Mouse (Mus musculus): Measurements from ENCODE around the gene Fsd1l. TPM values are rescaled to one million over a fixed set of nuclear protein-coding genes. Genes with fewer than 3 reads are reported as not detected.

Gene Fsd1l
- polyA plus RNA-seq, 1 experiment from 2014 or later: 5.4 TPM

DNA sequence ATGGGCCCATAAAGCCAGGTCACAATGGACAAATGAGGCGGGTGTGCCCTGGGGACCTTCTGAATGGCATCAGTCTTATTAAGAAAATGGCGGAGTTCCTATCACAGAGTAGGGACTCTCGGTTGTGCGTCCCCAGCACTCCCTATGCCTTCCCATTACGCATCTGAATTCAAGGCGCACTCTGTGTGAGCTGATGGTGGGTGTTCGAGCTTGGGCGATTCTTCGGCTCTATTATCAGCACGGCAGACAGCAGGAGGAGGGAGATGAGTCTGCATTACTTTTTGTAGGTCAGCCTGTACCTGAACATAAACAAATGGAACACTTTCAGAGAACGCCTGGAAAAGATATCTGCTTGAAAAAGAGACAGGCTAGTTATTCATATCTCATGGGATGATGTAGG, 39.7 kb upstream of the Fsd1l start:
- Histone ChIP-seq H3K9me3 (ENCODE audit: control insufficient read depth) (no peaks in the 10 kb centered on the region), H3K4me2 (replicated peaks; ENCODE audit: low read depth) (no peak overlapping the region), H3K27ac (ENCODE audit: low read depth, low read length) (no peak overlapping the region), H3K4me3 (ENCODE audit: low read depth, low read length) (no peak overlapping the region), H3K36me3 (ENCODE audit: control insufficient read depth, insufficient read depth) (no peaks in the 10 kb centered on the region), H3K9ac (ENCODE audit: low read depth, low read length) (no peak overlapping the region), H3K27me3 (replicated peaks; ENCODE audit: control insufficient read depth, insufficient read depth, low read length) (no peaks in the 10 kb centered on the region), H3K4me1 (replicated peaks; ENCODE audit: control insufficient read depth, insufficient read depth, low read length) (peaks cover 6% of the 10 kb centered on the region)
- WGBS: 85% methylated on average over 11 of the region's 11 CpGs
- ATAC-seq: no peak
- no peak for TF ChIP-seq CTCF (IDR thresholded peaks at IDR 0.05; ENCODE audit: low read depth)

DNA sequence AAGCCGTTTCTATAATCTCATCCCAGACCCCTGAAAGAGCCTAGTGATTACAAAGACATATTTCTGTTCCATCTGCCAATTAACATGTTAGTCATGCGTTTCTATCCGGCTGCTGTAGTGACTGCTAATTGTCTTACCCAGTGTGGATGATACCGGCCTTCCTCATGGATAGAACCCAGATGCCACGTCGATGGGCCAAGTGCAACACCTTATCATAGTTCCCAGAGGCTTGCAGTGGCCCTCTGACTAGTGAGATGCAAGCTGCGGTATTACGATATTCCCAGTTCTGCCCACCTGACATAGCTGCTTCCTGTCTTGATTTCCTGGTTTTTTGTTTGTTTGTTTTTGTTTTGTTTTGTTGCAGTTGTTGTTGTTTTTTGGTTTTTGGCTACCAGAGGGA, 39.3 kb upstream of the Fsd1l start:
- peaks cover 6% of the 10 kb centered on the region for H3K4me1 ChIP-seq (replicated peaks; ENCODE audit: control insufficient read depth, insufficient read depth, low read length)
- ATAC-seq: no peak
- H3K27ac ChIP-seq (ENCODE audit: low read depth, low read length): no peak overlapping the region; the same call in 1 of the 2 replicates
- WGBS: 76% methylated on average over 8 of the region's 8 CpGs
- no peaks in the 10 kb centered on the region for H3K36me3 ChIP-seq (ENCODE audit: control insufficient read depth, insufficient read depth)
- H3K9ac ChIP-seq (ENCODE audit: low read depth, low read length): no peak overlapping the region
- H3K4me3 ChIP-seq (ENCODE audit: low read depth, low read length): no peak overlapping the region
- TF ChIP-seq CTCF (IDR thresholded peaks at IDR 0.05; ENCODE audit: low read depth): no peak
- no peak overlapping the region for H3K4me2 ChIP-seq (replicated peaks; ENCODE audit: low read depth)
- no peaks in the 10 kb centered on the region for H3K27me3 ChIP-seq (replicated peaks; ENCODE audit: control insufficient read depth, insufficient read depth, low read length)
- H3K9me3 ChIP-seq (ENCODE audit: control insufficient read depth): no peaks in the 10 kb centered on the region

DNA sequence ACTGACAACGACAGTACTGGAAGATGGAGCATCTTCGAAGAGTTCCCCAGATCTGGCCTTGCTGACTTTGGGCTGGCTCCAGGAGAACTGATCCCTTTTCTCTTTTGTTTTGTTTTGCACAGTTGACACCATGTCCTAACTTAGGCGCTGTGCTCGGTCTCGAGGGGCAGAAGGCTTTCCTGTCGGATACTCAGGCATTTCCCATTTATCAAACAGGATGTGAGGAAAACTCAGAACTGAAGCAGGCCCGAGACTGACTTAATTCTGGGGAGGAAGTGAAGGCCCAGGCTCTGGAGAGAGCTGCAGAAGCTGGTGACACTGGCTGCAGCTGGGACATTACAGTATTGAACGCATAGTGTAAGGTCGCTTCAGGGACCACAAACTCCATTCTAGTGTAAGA, 38.9 kb upstream of the Fsd1l start:
- peaks cover 6% of the 10 kb centered on the region for H3K4me1 ChIP-seq (replicated peaks; ENCODE audit: control insufficient read depth, insufficient read depth, low read length)

DNA sequence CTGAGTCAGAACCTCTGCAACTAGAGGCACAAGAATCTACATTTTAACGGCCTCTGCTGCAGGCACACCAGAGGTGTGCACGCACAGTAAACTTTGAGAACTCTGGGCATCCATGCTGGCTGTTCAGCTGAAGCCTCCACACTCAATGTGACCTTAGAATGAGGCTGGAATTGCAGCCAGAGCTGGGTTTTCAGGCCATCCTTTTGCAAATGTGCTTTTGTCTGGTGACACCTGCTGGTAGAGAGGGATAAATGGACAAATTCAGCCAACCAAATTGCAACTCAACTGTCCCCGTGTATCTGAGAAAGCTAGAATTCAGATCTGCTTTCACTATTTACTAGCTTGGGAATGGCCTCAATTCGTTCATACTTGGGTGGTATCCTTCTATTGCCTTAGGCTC, 37.1 kb upstream of the Fsd1l start:
- Histone ChIP-seq H3K4me2 (replicated peaks; ENCODE audit: low read depth) (no peak overlapping the region), H3K9ac (ENCODE audit: low read depth, low read length) (no peak overlapping the region), H3K9me3 (ENCODE audit: control insufficient read depth) (no peaks in the 10 kb centered on the region), H3K36me3 (ENCODE audit: control insufficient read depth, insufficient read depth) (no peaks in the 10 kb centered on the region), H3K27me3 (replicated peaks; ENCODE audit: control insufficient read depth, insufficient read depth, low read length) (no peaks in the 10 kb centered on the region), H3K27ac (ENCODE audit: low read depth, low read length) (no peak overlapping the region), H3K4me3 (ENCODE audit: low read depth, low read length) (no peak overlapping the region), H3K4me1 (replicated peaks; ENCODE audit: control insufficient read depth, insufficient read depth, low read length) (peaks cover 6% of the 10 kb centered on the region)
- peak; percentile 93 for TF ChIP-seq CTCF (IDR thresholded peaks at IDR 0.05; ENCODE audit: low read depth)
- WGBS: 20% methylated on average over 4 of the region's 4 CpGs
- no peak for ATAC-seq

More for the DNA sequence above, 38.9 kb upstream of the Fsd1l start:
- no peaks in the 10 kb centered on the region for H3K36me3 ChIP-seq (ENCODE audit: control insufficient read depth, insufficient read depth)
- TF ChIP-seq CTCF (IDR thresholded peaks at IDR 0.05; ENCODE audit: low read depth): no peak
- H3K27ac ChIP-seq (ENCODE audit: low read depth, low read length): no peak overlapping the region; the same call in 1 of the 2 replicates
- H3K9ac ChIP-seq (ENCODE audit: low read depth, low read length): no peak overlapping the region
- 60% methylated on average over 9 of the region's 9 CpGs for WGBS
- H3K9me3 ChIP-seq (ENCODE audit: control insufficient read depth): no peaks in the 10 kb centered on the region
- H3K27me3 ChIP-seq (replicated peaks; ENCODE audit: control insufficient read depth, insufficient read depth, low read length): no peaks in the 10 kb centered on the region
- no peak overlapping the region for H3K4me2 ChIP-seq (replicated peaks; ENCODE audit: low read depth)
- ATAC-seq: no peak
- H3K4me3 ChIP-seq (ENCODE audit: low read depth, low read length): no peak overlapping the region

DNA sequence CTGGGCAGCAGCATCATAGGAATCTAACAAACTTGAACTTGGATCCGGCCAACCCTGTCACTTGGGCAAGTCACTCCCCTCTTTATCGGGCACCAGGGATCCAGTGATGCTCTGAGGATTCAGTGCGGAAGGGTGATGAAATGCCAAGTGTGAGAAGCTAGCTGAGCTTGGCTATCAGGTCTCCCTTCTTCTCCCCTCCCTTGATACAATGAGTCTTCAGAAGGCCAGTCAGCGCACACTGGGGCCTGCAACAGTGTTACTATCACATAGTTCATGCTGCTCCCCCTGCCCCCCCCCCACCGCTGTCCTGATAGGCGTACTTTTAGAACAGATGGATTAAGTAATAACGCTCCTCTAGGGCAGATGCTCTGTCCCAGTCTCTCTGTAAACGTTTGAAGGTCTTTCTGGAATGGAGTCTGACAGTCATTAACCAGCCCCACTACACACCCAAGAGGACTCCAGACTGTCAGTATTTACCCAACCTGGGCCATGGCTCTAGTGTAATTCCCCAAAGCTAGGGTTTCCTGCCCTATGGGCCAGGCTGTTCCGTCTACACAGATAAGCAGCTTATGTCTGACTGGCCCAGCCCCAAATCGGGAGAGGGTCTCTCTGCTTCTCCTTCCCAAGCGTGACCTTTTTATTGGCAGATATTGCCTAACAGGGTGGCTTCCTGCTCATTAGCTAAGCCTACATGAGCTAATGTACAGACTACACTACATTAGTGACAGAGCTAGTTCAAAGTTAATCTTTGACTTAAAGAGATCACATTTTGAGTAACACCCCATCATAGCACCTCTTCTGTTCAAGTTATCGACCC, 35.8 kb upstream of the Fsd1l start:
- Histone ChIP-seq H3K27me3 (replicated peaks; ENCODE audit: control insufficient read depth, insufficient read depth, low read length) (no peaks in the 10 kb centered on the region), H3K4me3 (ENCODE audit: low read depth, low read length) (0 out of 2 replicates have a peak overlapping the region, but pooled peaks have one; percentile 9), H3K9ac (ENCODE audit: low read depth, low read length) (no peak overlapping the region), H3K36me3 (ENCODE audit: control insufficient read depth, insufficient read depth) (no peaks in the 10 kb centered on the region), H3K9me3 (ENCODE audit: control insufficient read depth) (no peaks in the 10 kb centered on the region), H3K4me1 (replicated peaks; ENCODE audit: control insufficient read depth, insufficient read depth, low read length) (peaks cover 6% of the 10 kb centered on the region), H3K27ac (ENCODE audit: low read depth, low read length) (peak overlapping the region; percentile 76), H3K4me2 (replicated peaks; ENCODE audit: low read depth) (peak overlapping the region; percentile 56)
- ATAC-seq: peak; percentile 82
- 36% methylated on average over 12 of the region's 12 CpGs for WGBS
- no peak for TF ChIP-seq CTCF (IDR thresholded peaks at IDR 0.05; ENCODE audit: low read depth)

DNA sequence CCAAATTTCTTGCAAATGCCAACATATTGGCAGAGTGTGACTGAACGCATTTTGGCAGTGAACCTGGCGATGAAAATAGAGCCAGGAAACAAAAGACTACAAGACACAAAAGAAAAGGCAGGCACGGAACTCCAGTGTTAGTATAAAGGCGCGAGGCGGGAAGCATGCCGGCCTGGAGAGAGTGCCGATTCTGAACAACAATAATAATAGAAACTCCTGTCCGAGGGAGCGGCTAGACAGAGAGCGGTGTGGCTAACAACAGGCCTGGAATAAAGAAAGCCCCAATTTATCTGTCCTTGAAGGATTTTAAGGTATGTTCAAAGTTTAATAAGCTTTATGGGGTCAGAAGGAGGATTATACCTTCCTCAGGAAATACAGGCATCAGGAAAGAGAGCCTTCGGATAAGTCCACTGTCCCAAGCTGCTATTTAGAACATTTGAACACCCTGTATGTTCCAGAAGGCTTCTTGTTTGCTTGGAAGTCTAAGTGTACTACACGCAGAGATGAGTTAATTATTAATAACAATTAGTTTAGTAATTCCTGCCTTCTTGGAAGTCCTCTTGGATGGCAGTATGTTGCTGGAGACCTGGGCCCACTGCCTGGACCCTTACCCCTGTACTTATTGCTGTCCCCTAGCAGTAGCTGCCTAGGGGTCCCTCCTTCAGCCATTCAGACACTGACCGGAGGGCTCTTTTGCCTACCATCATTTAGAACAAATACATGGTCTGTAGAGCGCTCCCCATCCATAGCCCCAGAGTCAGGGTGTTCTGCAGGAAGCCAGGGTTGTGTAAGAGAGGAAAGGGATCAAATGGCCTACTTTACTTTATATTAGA, 35.0 kb upstream of the Fsd1l start:
- peak overlapping the region; percentile 76 for H3K27ac ChIP-seq (ENCODE audit: low read depth, low read length)
- no peaks in the 10 kb centered on the region for H3K27me3 ChIP-seq (replicated peaks; ENCODE audit: control insufficient read depth, insufficient read depth, low read length)
- no peak for TF ChIP-seq CTCF (IDR thresholded peaks at IDR 0.05; ENCODE audit: low read depth)
- peak overlapping the region; percentile 56 for H3K4me2 ChIP-seq (replicated peaks; ENCODE audit: low read depth)
- WGBS: 38% methylated on average over 15 of the region's 15 CpGs
- 0 out of 2 replicates have a peak overlapping the region, but pooled peaks have one; percentile 9 for H3K4me3 ChIP-seq (ENCODE audit: low read depth, low read length)
- no peaks in the 10 kb centered on the region for H3K9me3 ChIP-seq (ENCODE audit: control insufficient read depth)
- H3K9ac ChIP-seq (ENCODE audit: low read depth, low read length): no peak overlapping the region
- H3K36me3 ChIP-seq (ENCODE audit: control insufficient read depth, insufficient read depth): no peaks in the 10 kb centered on the region
- H3K4me1 ChIP-seq (replicated peaks; ENCODE audit: control insufficient read depth, insufficient read depth, low read length): no peaks in the 10 kb centered on the region; the same call in 1 of the 2 replicates
- ATAC-seq: peak; percentile 46

Measured in intestine, postnatal 0 days (tissue).